Mouse (Mus musculus) neural tube, embryonic 15.5 days (tissue): ENCODE measurements around the gene Amhr2. TPM values are rescaled to one million over a fixed set of nuclear protein-coding genes. Genes with fewer than 3 reads are reported as not detected.

Experiments used
- ATAC-seq: fragments of 200-750 bp; cut with Nextera tagmentation; 2 replicates; pipeline ENCODE4 v1.8.0; 2017; ENCODE audit warnings: mild to moderate bottlenecking, moderate TSS enrichment, moderate library complexity; ENCODE audit not compliant: low FRiP score
- H3K27ac ChIP-seq: fragments of 300-500 bp; sonication (generic); replicated peaks from 2 replicates; pipeline ENCODE4 v1.5.1; 2015; ENCODE audit warnings: mild to moderate bottlenecking, inconsistent platforms
- H3K27me3 ChIP-seq: fragments of 300-500 bp; sonication (generic); replicated peaks from 2 replicates; pipeline ENCODE4 v1.6.1; 2015; ENCODE audit warnings: inconsistent platforms
- H3K36me3 ChIP-seq: fragments of 300-500 bp; sonication (generic); 2 replicates; pipeline ENCODE4 v1.6.1; 2015; ENCODE audit warnings: inconsistent platforms
- H3K4me1 ChIP-seq: fragments of 300-500 bp; sonication (generic); 2 replicates; pipeline ENCODE4 v1.6.1; 2015; ENCODE audit warnings: inconsistent platforms
- H3K4me2 ChIP-seq: fragments of 300-500 bp; sonication (generic); 2 replicates; pipeline ENCODE4 v1.6.1; 2015; ENCODE audit warnings: inconsistent platforms, mild to moderate bottlenecking, moderate library complexity
- H3K4me3 ChIP-seq: fragments of 300-500 bp; sonication (generic); replicated peaks from 2 replicates; pipeline ENCODE4 v1.5.1; 2015; ENCODE audit warnings: mild to moderate bottlenecking, inconsistent platforms
- H3K9ac ChIP-seq: fragments of 300-500 bp; sonication (generic); replicated peaks from 2 replicates; pipeline ENCODE4 v1.6.1; 2015; ENCODE audit warnings: mild to moderate bottlenecking, inconsistent platforms
- H3K9me3 ChIP-seq: fragments of 300-500 bp; sonication (generic); replicated peaks from 2 replicates; pipeline ENCODE4 v1.6.1; 2016; ENCODE audit warnings: inconsistent platforms
- WGBS: fragments of 180-500 bp; shearing (Covaris S2); methylation state at CpG from one replicate; pipeline ENCODE4 v1.1.7; 2015; ENCODE audit warnings: mixed read lengths; 5-methylcytosine and 5-hydroxymethylcytosine counted together
- polyA plus RNA-seq: library from polyadenylated mRNA; unstranded; fragments of >200 nt; fragmentation: Nextera tagmentation; extraction: Ambion mirVana; gene quantifications from 2 replicates; pipeline ENCODE4 v1.2.1, GENCODE M21; 2015

The Amhr2 gene
- polyA plus RNA-seq, 1 experiment from 2014 or later = 0.83 TPM

GRCm38 (mm10) chr15:102407681-102408557 lies 37.2 kb upstream of the Amhr2 start:
- Histone ChIP-seq H3K9ac (no peak overlapping the region), H3K4me1 (peaks cover 60% of the 10 kb centered on the region)

GRCm38 (mm10) chr15:102408558-102409130 lies 36.5 kb upstream of the Amhr2 start:
- H3K9ac ChIP-seq = no peak overlapping the region
- no peaks in the 10 kb centered on the region for H3K27me3 ChIP-seq
- H3K4me1 ChIP-seq = peaks cover 60% of the 10 kb centered on the region
- peaks cover 35% of the 10 kb centered on the region for H3K36me3 ChIP-seq
- 70% methylated on average over 2 of the region's 2 CpGs for WGBS
- H3K9me3 ChIP-seq = no peaks in the 10 kb centered on the region
- H3K27ac ChIP-seq = no peak overlapping the region; the same call in 1 of the 2 replicates
- no peak overlapping the region for H3K4me2 ChIP-seq
- no peak for ATAC-seq
- no peak overlapping the region for H3K4me3 ChIP-seq

More at GRCm38 (mm10) chr15:102407681-102408557, 37.2 kb upstream of the Amhr2 start:
- H3K36me3 ChIP-seq = peaks cover 33% of the 10 kb centered on the region
- no peak for ATAC-seq
- no peak overlapping the region for H3K4me3 ChIP-seq
- no peak overlapping the region; the same call in 1 of the 2 replicates for H3K27ac ChIP-seq
- H3K27me3 ChIP-seq = no peaks in the 10 kb centered on the region
- peak overlapping the region; percentile 60; the same call in 1 of the 2 replicates for H3K4me2 ChIP-seq
- WGBS = 93% methylated on average over 10 of the region's 10 CpGs
- no peaks in the 10 kb centered on the region for H3K9me3 ChIP-seq

DNA sequence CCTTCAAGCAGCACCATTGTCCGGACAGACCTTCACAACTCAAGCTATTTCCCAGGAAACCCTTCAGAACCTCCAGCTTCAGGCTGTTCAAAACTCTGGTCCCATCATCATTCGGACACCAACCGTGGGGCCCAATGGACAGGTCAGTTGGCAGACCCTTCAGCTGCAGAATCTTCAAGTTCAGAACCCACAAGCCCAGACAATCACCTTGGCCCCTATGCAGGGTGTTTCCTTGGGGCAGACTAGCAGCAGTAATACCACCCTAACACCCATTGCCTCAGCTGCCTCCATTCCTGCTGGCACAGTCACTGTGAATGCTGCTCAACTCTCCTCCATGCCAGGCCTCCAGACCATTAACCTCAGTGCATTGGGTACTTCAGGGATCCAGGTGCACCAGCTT lies 35.9 kb upstream of the Amhr2 start:
- Histone ChIP-seq H3K27ac (no peak overlapping the region), H3K27me3 (no peaks in the 10 kb centered on the region), H3K9me3 (no peaks in the 10 kb centered on the region), H3K4me3 (no peak overlapping the region), H3K9ac (no peak overlapping the region), H3K4me1 (peaks cover 60% of the 10 kb centered on the region), H3K4me2 (peak overlapping the region; percentile 22), H3K36me3 (peaks cover 37% of the 10 kb centered on the region)
- ATAC-seq = no peak
- 95% methylated on average over 3 of the region's 3 CpGs for WGBS

DNA sequence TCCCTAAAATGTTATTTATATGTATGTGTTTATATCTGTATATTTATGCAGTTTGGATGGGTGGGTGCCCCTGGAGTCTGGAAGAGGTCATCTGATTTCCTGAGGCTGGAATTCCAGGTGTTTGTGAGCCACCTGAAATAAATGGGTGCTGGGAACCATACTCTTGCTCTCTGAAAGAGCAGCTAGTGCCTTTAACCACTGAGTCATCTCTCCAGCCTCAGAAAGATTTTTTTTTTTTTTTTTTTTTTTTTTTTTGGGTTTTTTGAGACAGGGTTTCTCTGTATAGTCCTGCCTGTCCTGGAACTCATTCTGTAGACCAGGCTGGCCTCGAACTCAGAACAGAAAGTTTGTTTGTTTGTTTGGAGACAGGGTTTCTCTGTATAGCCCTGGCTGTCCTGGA lies 34.1 kb upstream of the Amhr2 start:
- Histone ChIP-seq H3K4me2 (peak overlapping the region; percentile 29), H3K9ac (no peak overlapping the region), H3K4me1 (peaks cover 56% of the 10 kb centered on the region), H3K36me3 (peaks cover 38% of the 10 kb centered on the region), H3K9me3 (no peaks in the 10 kb centered on the region), H3K27me3 (no peaks in the 10 kb centered on the region), H3K4me3 (no peak overlapping the region), H3K27ac (no peak overlapping the region)
- no peak for ATAC-seq
- 97% methylated on average over 1 of the region's 1 CpGs for WGBS

DNA sequence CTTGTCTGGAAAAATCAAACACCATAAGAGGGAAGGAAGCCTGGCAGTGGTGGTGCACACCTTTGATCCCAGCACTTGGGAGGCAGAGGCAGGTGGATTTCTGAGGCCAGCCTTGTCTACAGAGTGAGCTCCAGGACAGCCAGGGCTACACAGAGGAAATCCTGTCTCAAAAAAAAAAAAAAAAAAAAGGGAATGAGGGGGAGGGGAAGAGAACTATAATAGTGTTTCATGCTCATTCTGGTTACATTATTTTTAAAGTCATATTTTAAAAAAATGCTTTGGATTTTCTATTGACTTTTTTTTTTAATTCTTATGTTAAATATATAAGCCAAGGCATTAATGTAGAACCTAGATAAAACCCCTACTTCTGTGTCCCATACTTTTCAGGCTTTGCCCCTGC lies 31.5 kb upstream of the Amhr2 start:
- H3K4me1 ChIP-seq = peaks cover 36% of the 10 kb centered on the region
- no peak overlapping the region for H3K4me2 ChIP-seq
- no peaks in the 10 kb centered on the region for H3K9me3 ChIP-seq
- H3K27me3 ChIP-seq = no peaks in the 10 kb centered on the region
- H3K9ac ChIP-seq = no peak overlapping the region
- no peak overlapping the region for H3K4me3 ChIP-seq
- no peak for ATAC-seq
- peaks cover 30% of the 10 kb centered on the region for H3K36me3 ChIP-seq
- no peak overlapping the region for H3K27ac ChIP-seq

DNA sequence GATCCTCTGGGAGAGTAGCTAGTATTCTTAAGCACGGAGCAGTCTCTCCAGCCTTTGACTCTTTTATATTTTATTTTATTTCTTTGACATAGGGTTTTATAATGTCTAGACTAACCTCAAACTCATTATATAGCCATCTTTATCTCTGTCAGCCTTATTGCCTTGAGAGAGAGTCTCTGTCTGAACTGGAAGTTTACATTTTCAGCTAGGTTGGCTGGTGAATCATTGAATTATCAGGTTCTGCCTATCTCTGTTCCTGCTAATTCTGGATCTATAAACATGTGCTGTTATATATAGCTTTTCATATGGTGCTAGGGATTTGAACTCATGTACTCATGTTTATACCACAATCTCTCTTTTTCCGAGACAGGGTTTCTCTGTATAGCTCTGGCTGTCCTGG lies 27.6 kb upstream of the Amhr2 start:
- no peak for ATAC-seq

GRCm38 (mm10) chr15:102420986-102421385 lies 24.2 kb upstream of the Amhr2 start:
- Histone ChIP-seq H3K36me3 (peaks cover 8% of the 10 kb centered on the region), H3K4me1 (no peaks in the 10 kb centered on the region; the same call in 1 of the 2 replicates), H3K9me3 (no peaks in the 10 kb centered on the region), H3K4me3 (no peak overlapping the region), H3K9ac (no peak overlapping the region), H3K27ac (no peak overlapping the region), H3K27me3 (no peaks in the 10 kb centered on the region), H3K4me2 (no peak overlapping the region)
- ATAC-seq = no peak
- 68% methylated on average over 1 of the region's 1 CpGs for WGBS

More for the DNA sequence above, 27.6 kb upstream of the Amhr2 start:
- no peak overlapping the region for H3K27ac ChIP-seq
- no peak overlapping the region for H3K9ac ChIP-seq
- H3K27me3 ChIP-seq = no peaks in the 10 kb centered on the region
- H3K36me3 ChIP-seq = 0 out of 2 replicates have a peak, but pooled peaks cover 8% of the 10 kb centered on the region
- H3K4me3 ChIP-seq = no peak overlapping the region
- no peak overlapping the region for H3K4me2 ChIP-seq
- 96% methylated on average over 2 of the region's 2 CpGs for WGBS
- no peaks in the 10 kb centered on the region for H3K9me3 ChIP-seq
- H3K4me1 ChIP-seq = no peaks in the 10 kb centered on the region; the same call in 1 of the 2 replicates

GRCm38 (mm10) chr15:102421437-102421836 lies 23.7 kb upstream of the Amhr2 start:
- Histone ChIP-seq H3K36me3 (peaks cover 13% of the 10 kb centered on the region), H3K4me3 (no peak overlapping the region), H3K27me3 (no peaks in the 10 kb centered on the region), H3K4me1 (no peaks in the 10 kb centered on the region; the same call in 1 of the 2 replicates), H3K9ac (no peak overlapping the region), H3K4me2 (no peak overlapping the region), H3K27ac (no peak overlapping the region), H3K9me3 (no peaks in the 10 kb centered on the region)
- WGBS = 57% methylated on average over 3 of the region's 3 CpGs
- ATAC-seq = no peak

DNA sequence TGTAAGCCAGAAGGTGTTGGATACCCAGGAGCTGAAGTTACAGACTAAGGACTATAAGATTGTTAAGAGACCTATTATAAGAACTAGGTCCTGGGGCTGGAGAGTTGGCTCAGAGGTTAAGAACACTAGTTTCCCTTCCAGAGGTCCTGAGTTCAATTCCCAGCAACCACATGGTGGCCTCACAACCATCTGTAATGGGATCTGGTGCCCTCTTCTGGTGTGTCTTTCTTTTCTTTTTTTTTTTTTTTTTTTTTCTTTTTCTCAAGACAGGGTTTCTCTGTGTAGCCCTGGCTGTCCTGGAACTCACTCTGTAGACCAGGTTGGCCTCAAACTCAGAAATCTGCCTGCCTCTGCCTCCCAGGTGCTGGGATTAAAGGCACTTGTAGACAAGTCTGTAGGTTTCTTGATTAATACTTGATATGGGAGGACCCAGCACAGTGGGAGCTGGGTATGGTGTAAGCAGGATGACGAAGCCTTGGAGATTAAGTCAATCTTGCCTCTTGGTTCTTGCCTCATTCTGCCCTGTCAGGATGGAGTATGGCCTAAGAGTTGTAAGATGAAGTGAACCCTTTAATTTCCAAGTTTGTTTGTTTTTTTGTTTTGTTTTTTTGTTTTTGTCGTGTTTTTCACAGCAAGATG lies 21.4 kb upstream of the Amhr2 start:
- H3K36me3 ChIP-seq = peaks cover 27% of the 10 kb centered on the region
- WGBS = 94% methylated on average over 2 of the region's 2 CpGs
- no peak overlapping the region for H3K4me2 ChIP-seq
- no peak for ATAC-seq
- no peaks in the 10 kb centered on the region for H3K27me3 ChIP-seq
- H3K4me1 ChIP-seq = no peaks in the 10 kb centered on the region
- no peak overlapping the region for H3K9ac ChIP-seq
- no peak overlapping the region for H3K4me3 ChIP-seq
- no peak overlapping the region for H3K27ac ChIP-seq
- H3K9me3 ChIP-seq = no peaks in the 10 kb centered on the region

- ATAC-seq = no peak
- Histone ChIP-seq H3K27me3 (no peaks in the 10 kb centered on the region), H3K4me2 (no peak overlapping the region), H3K4me1 (no peaks in the 10 kb centered on the region), H3K9me3 (no peaks in the 10 kb centered on the region), H3K4me3 (no peak overlapping the region), H3K36me3 (peaks cover 34% of the 10 kb centered on the region), H3K9ac (no peak overlapping the region), H3K27ac (no peak overlapping the region)
- 96% methylated on average over 2 of the region's 2 CpGs for WGBS
Measured at GRCm38 (mm10) chr15:102424657-102425056, 20.5 kb upstream of the Amhr2 start.

DNA sequence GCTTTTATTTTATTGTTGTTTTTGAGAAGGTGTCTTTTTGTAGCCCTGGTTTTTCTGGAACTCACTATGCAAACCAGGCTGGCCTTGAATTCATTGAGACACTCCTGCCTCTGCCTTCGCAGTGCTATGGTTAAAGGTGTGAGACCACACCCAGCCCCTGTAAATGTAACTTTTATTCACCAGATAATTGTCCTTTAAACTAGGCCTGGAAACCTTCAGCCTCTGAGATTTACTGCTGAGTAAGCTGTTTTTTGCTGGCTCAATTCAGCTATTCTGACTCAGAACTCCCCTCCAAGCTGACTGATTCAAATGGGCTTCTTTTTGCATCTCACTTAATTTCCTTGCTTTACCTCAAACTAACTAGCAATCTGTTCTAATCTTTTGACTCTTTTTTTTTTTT lies 18.2 kb upstream of the Amhr2 start:
- Histone ChIP-seq H3K27ac (no peak overlapping the region), H3K4me1 (no peaks in the 10 kb centered on the region), H3K9ac (no peak overlapping the region), H3K27me3 (no peaks in the 10 kb centered on the region), H3K36me3 (peaks cover 53% of the 10 kb centered on the region), H3K9me3 (no peaks in the 10 kb centered on the region), H3K4me3 (no peak overlapping the region), H3K4me2 (no peak overlapping the region)
- ATAC-seq = no peak
- 88% methylated on average over 1 of the region's 1 CpGs for WGBS
